Mouse (Mus musculus): Measurements from ENCODE around the gene Rbms3. TPM values are rescaled to one million over a fixed set of nuclear protein-coding genes. Genes with fewer than 3 reads are reported as not detected.

Gene Rbms3
- total and polyA plus RNA-seq, 2 experiments from 2014 or later = 43.3 to 59.9 TPM

DNA sequence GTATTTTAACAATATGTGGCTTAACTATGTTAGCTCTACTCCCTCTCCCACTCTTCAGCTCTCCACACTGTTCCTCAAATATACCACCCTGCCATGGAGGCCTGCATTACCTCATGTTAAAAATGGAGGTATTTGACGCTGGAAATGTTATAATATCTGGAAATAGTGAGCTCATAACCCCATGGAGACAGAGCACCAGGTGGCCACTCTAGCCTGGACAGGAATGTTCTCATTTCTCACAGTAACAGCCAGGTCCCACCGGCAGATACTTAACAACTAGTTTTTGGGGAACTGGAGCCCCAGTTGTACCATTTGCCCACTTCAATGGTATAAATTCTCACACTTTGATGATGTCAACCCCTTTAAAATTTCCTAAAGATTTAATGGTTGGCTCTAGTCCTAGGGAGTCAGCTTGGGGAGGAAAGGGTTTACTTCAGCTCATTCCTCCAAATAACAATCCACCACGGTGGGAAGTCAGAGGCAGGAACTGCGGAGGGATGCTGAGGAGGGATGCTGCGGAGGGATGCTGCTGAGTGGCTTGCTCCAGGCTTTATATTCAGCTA lies 9.0 kb upstream of the Rbms3 start:
- H3K4me2 ChIP-seq (ENCODE audit: low read depth, low read length, poor library complexity, severe bottlenecking) = no peak overlapping the region
- no peak for DNase-seq (ENCODE audit: low spot score)
- H3K9ac ChIP-seq (replicated peaks; ENCODE audit: low read length, poor library complexity, severe bottlenecking) = no peak overlapping the region
- H3K4me3 ChIP-seq (ENCODE audit: low read depth, low read length) = no peak overlapping the region
- H3K4me1 ChIP-seq (ENCODE audit: insufficient read depth, low read length) = no peaks in the 10 kb centered on the region
- no peak overlapping the region for H3K27ac ChIP-seq (ENCODE audit: low read depth, low read length)
- ATAC-seq (ENCODE audit: low FRiP score) = no peak
- no peak for TF ChIP-seq CTCF (IDR thresholded peaks at IDR 0.05)
- 86% methylated on average over 5 of the region's 5 CpGs for WGBS
- no peaks in the 10 kb centered on the region for H3K36me3 ChIP-seq (ENCODE audit: insufficient read depth, low read length)
- no peaks in the 10 kb centered on the region for H3K27me3 ChIP-seq (ENCODE audit: insufficient read depth, low read length)
- H3K9me3 ChIP-seq (ENCODE audit: low read length) = no peaks in the 10 kb centered on the region

DNA sequence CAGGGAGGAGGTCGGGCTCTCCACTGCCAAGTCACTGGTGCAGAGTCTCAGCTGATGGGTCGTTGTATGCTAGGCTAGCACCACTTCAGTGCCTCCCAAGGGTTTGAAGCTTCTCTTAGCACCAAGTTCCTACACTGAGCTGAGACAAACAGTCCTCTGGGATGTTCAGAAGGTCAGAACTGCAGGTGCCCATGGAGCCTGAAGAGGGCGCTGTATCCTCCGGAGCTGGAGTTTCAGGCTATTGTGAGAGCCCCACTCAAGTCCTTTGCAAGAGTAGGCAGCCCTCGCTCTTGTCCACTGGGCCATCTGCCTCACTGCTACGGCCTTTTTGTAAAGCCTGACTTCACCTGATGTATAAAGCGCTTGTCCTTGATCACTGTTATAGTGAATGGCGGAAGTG lies 6.8 kb upstream of the Rbms3 start:
- Histone ChIP-seq H3K4me2 (ENCODE audit: low read depth, low read length, poor library complexity, severe bottlenecking) (no peak overlapping the region), H3K9ac (replicated peaks; ENCODE audit: low read length, poor library complexity, severe bottlenecking) (no peak overlapping the region), H3K27ac (ENCODE audit: low read depth, low read length) (no peak overlapping the region), H3K27me3 (ENCODE audit: insufficient read depth, low read length) (no peaks in the 10 kb centered on the region), H3K4me3 (ENCODE audit: low read depth, low read length) (no peak overlapping the region), H3K9me3 (ENCODE audit: low read length) (no peaks in the 10 kb centered on the region), H3K4me1 (ENCODE audit: insufficient read depth, low read length) (no peaks in the 10 kb centered on the region), H3K36me3 (ENCODE audit: insufficient read depth, low read length) (no peaks in the 10 kb centered on the region)
- WGBS = 79% methylated on average over 8 of the region's 8 CpGs
- peak; percentile 28; the same call in 1 of the 2 replicates for TF ChIP-seq CTCF (IDR thresholded peaks at IDR 0.05)
- DNase-seq (ENCODE audit: low spot score) (no peak), ATAC-seq (ENCODE audit: low FRiP score) (no peak)

DNA sequence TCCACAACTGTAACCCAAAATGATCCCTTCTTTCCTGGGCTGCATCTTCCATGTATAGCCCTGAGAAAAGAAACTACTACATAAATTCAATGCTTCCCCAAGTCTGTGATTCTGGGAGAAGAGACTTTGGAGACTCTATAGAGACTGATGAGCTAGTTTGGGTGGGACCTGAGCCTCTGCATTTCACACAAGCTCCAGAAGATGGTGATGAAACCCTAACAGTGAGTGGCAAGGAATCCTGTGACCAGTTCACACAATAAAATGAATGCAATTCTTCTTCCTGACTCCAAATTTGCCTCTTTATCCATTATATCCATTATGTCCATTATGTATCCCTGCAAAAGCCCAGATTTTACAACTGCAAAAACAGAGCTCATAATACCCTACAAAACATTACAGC lies 2.5 kb downstream of the Rbms3 start:
- H3K36me3 ChIP-seq (ENCODE audit: insufficient read depth, low read length) = no peaks in the 10 kb centered on the region
- peak; percentile 38 for TF ChIP-seq CTCF (IDR thresholded peaks at IDR 0.05)
- no peak overlapping the region for H3K4me2 ChIP-seq (ENCODE audit: low read depth, low read length, poor library complexity, severe bottlenecking)
- DNase-seq (ENCODE audit: low spot score) = no peak
- no peak overlapping the region for H3K9ac ChIP-seq (replicated peaks; ENCODE audit: low read length, poor library complexity, severe bottlenecking)
- H3K4me1 ChIP-seq (ENCODE audit: insufficient read depth, low read length) = no peaks in the 10 kb centered on the region
- H3K27ac ChIP-seq (ENCODE audit: low read depth, low read length) = no peak overlapping the region
- no peak overlapping the region for H3K4me3 ChIP-seq (ENCODE audit: low read depth, low read length)
- ATAC-seq (ENCODE audit: low FRiP score) = no peak
- no peaks in the 10 kb centered on the region for H3K9me3 ChIP-seq (ENCODE audit: low read length)
- no peaks in the 10 kb centered on the region for H3K27me3 ChIP-seq (ENCODE audit: insufficient read depth, low read length)

DNA sequence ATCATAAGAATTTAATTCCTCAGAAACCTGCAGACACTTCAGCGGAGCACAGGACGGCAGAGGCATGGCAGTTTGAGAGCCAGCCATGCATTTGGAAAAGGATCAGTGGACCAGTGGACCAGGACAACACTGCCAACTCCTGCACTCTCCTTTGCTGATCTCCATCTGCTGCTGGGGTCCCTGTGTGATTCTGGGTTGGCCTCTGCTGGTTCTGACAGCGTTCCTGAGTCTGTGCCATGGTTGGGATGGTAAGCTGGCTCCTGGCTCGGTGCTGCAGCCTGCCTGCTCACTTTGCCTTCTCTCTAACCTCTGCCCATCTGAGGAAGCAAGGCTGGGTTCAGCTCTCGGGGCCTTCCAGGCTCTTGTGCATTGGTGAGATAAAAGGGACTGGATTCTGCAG lies 28.9 kb downstream of the Rbms3 start:
- no peaks in the 10 kb centered on the region for H3K36me3 ChIP-seq (ENCODE audit: insufficient read depth, low read length)
- no peaks in the 10 kb centered on the region for H3K9me3 ChIP-seq (ENCODE audit: low read length)
- DNase-seq (ENCODE audit: low spot score) (peak; percentile 66), ATAC-seq (ENCODE audit: low FRiP score) (no peak)
- TF ChIP-seq CTCF (IDR thresholded peaks at IDR 0.05) = no peak
- no peak overlapping the region for H3K4me3 ChIP-seq (ENCODE audit: low read depth, low read length)
- no peak overlapping the region for H3K9ac ChIP-seq (replicated peaks; ENCODE audit: low read length, poor library complexity, severe bottlenecking)
- no peaks in the 10 kb centered on the region for H3K27me3 ChIP-seq (ENCODE audit: insufficient read depth, low read length)
- no peaks in the 10 kb centered on the region for H3K4me1 ChIP-seq (ENCODE audit: insufficient read depth, low read length)
- H3K4me2 ChIP-seq (ENCODE audit: low read depth, low read length, poor library complexity, severe bottlenecking) = no peak overlapping the region
- no peak overlapping the region for H3K27ac ChIP-seq (ENCODE audit: low read depth, low read length)
- 76% methylated on average over 5 of the region's 5 CpGs for WGBS

DNA sequence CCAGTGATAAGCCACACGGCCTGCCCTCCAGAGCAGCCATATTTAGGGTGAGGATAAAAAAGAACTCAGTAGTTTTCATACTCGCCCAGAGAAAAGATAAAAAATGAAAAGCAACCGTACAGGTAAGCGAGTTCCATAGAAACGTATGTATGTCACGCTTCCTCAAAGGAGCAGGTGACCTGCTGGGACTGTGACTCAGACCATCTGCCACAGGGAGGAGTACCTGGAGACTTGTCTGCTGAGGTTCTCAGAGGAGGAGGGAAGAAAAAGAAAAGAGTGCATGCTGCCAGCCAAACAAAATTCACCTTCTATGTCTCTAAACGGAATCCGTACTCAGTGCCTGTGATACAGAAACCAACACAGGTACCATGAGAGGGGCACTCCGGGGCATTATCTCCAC lies 30.4 kb downstream of the Rbms3 start:
- Histone ChIP-seq H3K4me3 (ENCODE audit: low read depth, low read length) (no peak overlapping the region), H3K27me3 (ENCODE audit: insufficient read depth, low read length) (no peaks in the 10 kb centered on the region), H3K9ac (replicated peaks; ENCODE audit: low read length, poor library complexity, severe bottlenecking) (no peak overlapping the region), H3K4me2 (ENCODE audit: low read depth, low read length, poor library complexity, severe bottlenecking) (no peak overlapping the region), H3K9me3 (ENCODE audit: low read length) (no peaks in the 10 kb centered on the region), H3K4me1 (ENCODE audit: insufficient read depth, low read length) (no peaks in the 10 kb centered on the region), H3K36me3 (ENCODE audit: insufficient read depth, low read length) (no peaks in the 10 kb centered on the region), H3K27ac (ENCODE audit: low read depth, low read length) (no peak overlapping the region)
- DNase-seq (ENCODE audit: low spot score) = no peak
- WGBS = 95% methylated on average over 9 of the region's 9 CpGs
- no peak for ATAC-seq (ENCODE audit: low FRiP score)
- no peak for TF ChIP-seq CTCF (IDR thresholded peaks at IDR 0.05)

DNA sequence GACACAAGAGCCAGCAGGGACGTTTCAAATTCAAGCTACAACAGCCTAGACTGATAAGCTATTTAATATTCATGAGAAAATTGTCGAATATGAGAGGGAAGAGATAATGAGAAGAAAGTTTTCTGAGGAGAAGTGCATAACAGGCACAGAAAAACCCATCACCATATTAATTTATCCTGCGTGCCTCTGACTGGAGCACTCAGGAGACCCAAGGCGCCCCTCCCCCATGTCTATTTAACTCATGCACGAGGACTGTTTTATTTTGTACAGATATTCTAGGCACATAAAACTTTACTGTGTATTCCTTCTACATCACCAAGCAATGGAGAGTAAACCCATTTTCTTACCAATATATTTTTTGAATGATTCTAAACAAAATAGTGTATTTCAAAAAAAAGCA lies 33.6 kb downstream of the Rbms3 start:
- WGBS = 37% methylated on average over 5 of the region's 5 CpGs
- Histone ChIP-seq H3K9me3 (ENCODE audit: low read length) (no peaks in the 10 kb centered on the region), H3K4me3 (ENCODE audit: low read depth, low read length) (no peak overlapping the region), H3K27me3 (ENCODE audit: insufficient read depth, low read length) (no peaks in the 10 kb centered on the region), H3K27ac (ENCODE audit: low read depth, low read length) (no peak overlapping the region), H3K36me3 (ENCODE audit: insufficient read depth, low read length) (no peaks in the 10 kb centered on the region), H3K4me2 (ENCODE audit: low read depth, low read length, poor library complexity, severe bottlenecking) (no peak overlapping the region), H3K4me1 (ENCODE audit: insufficient read depth, low read length) (no peaks in the 10 kb centered on the region), H3K9ac (replicated peaks; ENCODE audit: low read length, poor library complexity, severe bottlenecking) (no peak overlapping the region)
- TF ChIP-seq CTCF (IDR thresholded peaks at IDR 0.05) = no peak
- ATAC-seq (ENCODE audit: low FRiP score) (no peak), DNase-seq (ENCODE audit: low spot score) (no peak)

Measured in midbrain, postnatal 0 days (tissue).